Mouse (Mus musculus) E14TG2a.4 (cell line): ENCODE measurements around the gene Hoxd1.

Experiments used
- CTCF ChIP-seq: conservative IDR thresholded peaks from 2 replicates; pipeline ENCODE4 v1.5.1; 2014; ENCODE audit warnings: low read length
- NANOG ChIP-seq: IDR thresholded peaks from 2 replicates; pipeline ENCODE4 v1.6.1; 2014; ENCODE audit warnings: borderline replicate concordance, low read length, mixed read lengths

GRCm38 (mm10) chr2:74760146-74760545 is 2.6 kb upstream of the Hoxd1 start:
- TF ChIP-seq CTCF (no peak), NANOG (no peak)
